Mouse (Mus musculus) ES-E14 (cell line): ENCODE measurements around the gene Tmprss12. TPM values are rescaled to one million over a fixed set of nuclear protein-coding genes. Genes with fewer than 3 reads are reported as not detected.

Experiments used
- DNase-seq: peaks from one replicate; pipeline ENCODE4 v3.0.0-alpha.2; 2013; ENCODE audit warnings: low read depth, low spot score
- H3K27ac ChIP-seq: 2 replicates; pipeline ENCODE4 v1.5.1; 2012; ENCODE audit warnings: low read depth, mild to moderate bottlenecking, low read length, moderate library complexity, mixed read lengths; ENCODE audit not compliant: poor library complexity, insufficient read depth, severe bottlenecking
- H3K36me3 ChIP-seq: 2 replicates; pipeline ENCODE4 v1.6.1; 2012; ENCODE audit warnings: mild to moderate bottlenecking, low read length, moderate library complexity, mixed read lengths; ENCODE audit not compliant: control insufficient read depth, poor library complexity, insufficient read depth, severe bottlenecking
- H3K4me1 ChIP-seq, 2 experiments: fragments of 150-350 bp in 1 of 2; sonication (generic) in 1 of 2; 2 replicates each; pipeline ENCODE4 v1.6.1; 2012; ENCODE audit warnings: low read length in 2 of 2, mild to moderate bottlenecking in 1 of 2, mixed read lengths in 1 of 2; ENCODE audit not compliant: control insufficient read depth in 2 of 2, insufficient read depth in 2 of 2, poor library complexity in 1 of 2
- H3K4me3 ChIP-seq, 2 experiments: fragments of 150-350 bp in 1 of 2; sonication (generic) in 1 of 2; 2 replicates each; pipeline ENCODE4 v1.5.1; 2012; ENCODE audit warnings: low read length in 2 of 2, low read depth in 1 of 2, mild to moderate bottlenecking in 1 of 2, mixed read lengths in 1 of 2; ENCODE audit not compliant: insufficient read depth in 1 of 2, poor library complexity in 1 of 2, severe bottlenecking in 1 of 2
- H3K9ac ChIP-seq: 2 replicates; pipeline ENCODE4 v1.6.1; 2012; ENCODE audit warnings: low read depth, mild to moderate bottlenecking, low read length, mixed read lengths; ENCODE audit not compliant: poor library complexity, insufficient read depth, severe bottlenecking
- H3K9me3 ChIP-seq: fragments of 150-350 bp; sonication (generic); 2 replicates; pipeline ENCODE4 v1.6.1; 2012; ENCODE audit warnings: low read depth, mild to moderate bottlenecking, low read length; ENCODE audit not compliant: control insufficient read depth, insufficient read depth
- CHD2 ChIP-seq: IDR thresholded peaks from 2 replicates; pipeline ENCODE4 v1.6.1; 2014; ENCODE audit warnings: mild to moderate bottlenecking, low read depth, low read length, inconsistent platforms
- HCFC1 ChIP-seq: IDR thresholded peaks from 2 replicates; pipeline ENCODE4 v1.6.1; 2012; ENCODE audit warnings: low read length, inconsistent platforms, borderline replicate concordance; ENCODE audit not compliant: insufficient read depth
- MAFK ChIP-seq: IDR thresholded peaks from 2 replicates; pipeline ENCODE4 v1.6.1; 2014; ENCODE audit warnings: mild to moderate bottlenecking, low read depth, low read length, inconsistent platforms; ENCODE audit not compliant: insufficient read depth
- ZC3H11A ChIP-seq: IDR thresholded peaks from 2 replicates; pipeline ENCODE4 v1.6.1; 2012; ENCODE audit warnings: low read depth, mild to moderate bottlenecking, inconsistent platforms, low read length, borderline replicate concordance
- ZNF384 ChIP-seq: IDR thresholded peaks from 2 replicates; pipeline ENCODE4 v1.6.1; 2012; ENCODE audit warnings: low read depth, low read length, inconsistent platforms
- in situ Hi-C, 2 experiments: fragments of 600-800 bp; cut with MboI; formaldehyde crosslinking; loops; one replicate each; pipeline ENCODE4 v1.15.1; 2025; ENCODE audit warnings: low sequenced_read_pairs in 2 of 2, inconsistent platforms in 1 of 2; ENCODE audit not compliant: unreplicated experiment in 2 of 2
- total RNA-seq: library from RNA; depleted of rRNA; stranded (reverse); fragments of 300-350 nt; gene quantifications from 2 replicates; pipeline ENCODE4 v1.2.3, GENCODE M21; 2012

Tmprss12 gene
- total RNA-seq, 1 experiment = 1.6 TPM

DNA sequence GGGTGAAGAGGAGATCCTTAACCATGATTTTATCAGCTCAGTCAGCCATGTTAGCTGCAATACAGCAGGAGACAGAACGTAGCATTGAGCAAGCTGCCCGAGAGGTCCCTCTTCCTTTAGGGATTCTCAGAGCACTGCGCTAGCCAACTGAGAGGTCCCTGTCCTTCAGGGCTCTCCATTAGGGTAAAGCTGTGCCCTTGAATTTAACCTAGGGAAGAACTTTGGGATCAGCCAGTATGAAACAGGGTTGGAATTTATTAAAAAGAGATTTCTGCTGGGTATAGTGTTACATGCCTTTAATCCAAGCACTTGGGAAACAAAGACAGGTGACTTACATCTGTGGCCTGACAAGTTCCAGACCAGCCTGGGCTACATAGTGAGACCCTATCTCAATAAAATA lies 3.1 kb upstream of the Tmprss12 start:
- Histone ChIP-seq H3K9ac (peak overlapping the region; percentile 30; the same call in 1 of the 2 replicates), H3K4me1 (peaks cover 10% of the 10 kb centered on the region in 2 experiments), H3K4me3 (no peak overlapping the region), H3K27ac (peak overlapping the region; percentile 82; the same call in 1 of the 2 replicates), H3K36me3 (peaks cover 4% of the 10 kb centered on the region; the same call in 1 of the 2 replicates), H3K9me3 (no peaks in the 10 kb centered on the region)
- no peak for DNase-seq
- in situ Hi-C loops = no loop called here
- TF ChIP-seq CHD2 = no peak
- no peak for TF ChIP-seq ZNF384
- TF ChIP-seq MAFK = no peak
- TF ChIP-seq HCFC1 = no peak

DNA sequence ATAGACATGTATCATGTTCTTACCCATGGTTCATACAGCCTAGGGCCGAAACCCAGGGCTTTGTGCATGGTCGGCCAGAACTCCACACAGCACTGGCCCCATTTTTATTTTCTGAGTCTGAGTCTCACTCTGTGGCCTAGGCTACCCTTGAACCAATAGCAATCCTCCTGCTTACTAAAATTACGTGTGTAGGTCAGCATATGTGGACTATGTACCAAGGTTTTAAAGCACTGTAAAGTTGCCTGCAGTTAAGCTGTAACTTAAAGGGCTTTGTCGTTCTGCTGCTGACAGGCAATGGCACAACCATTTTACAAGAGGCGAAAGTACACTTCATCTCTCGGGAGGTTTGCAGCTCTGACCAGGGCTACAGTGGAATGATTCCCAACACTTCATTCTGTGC lies 8.3 kb downstream of the Tmprss12 start:
- H3K4me1 ChIP-seq = peaks cover 6 to 18% of the 10 kb centered on the region in 2 experiments; a peak in 3 of 4 replicates
- no peak overlapping the region for H3K27ac ChIP-seq
- in situ Hi-C loops = no loop called here
- no peak overlapping the region for H3K4me3 ChIP-seq
- TF ChIP-seq CHD2 (no peak), HCFC1 (no peak), ZNF384 (no peak), MAFK (no peak), ZC3H11A (no peak)
- no peaks in the 10 kb centered on the region for H3K36me3 ChIP-seq
- DNase-seq = no peak
- no peaks in the 10 kb centered on the region for H3K9me3 ChIP-seq
- no peak overlapping the region for H3K9ac ChIP-seq

DNA sequence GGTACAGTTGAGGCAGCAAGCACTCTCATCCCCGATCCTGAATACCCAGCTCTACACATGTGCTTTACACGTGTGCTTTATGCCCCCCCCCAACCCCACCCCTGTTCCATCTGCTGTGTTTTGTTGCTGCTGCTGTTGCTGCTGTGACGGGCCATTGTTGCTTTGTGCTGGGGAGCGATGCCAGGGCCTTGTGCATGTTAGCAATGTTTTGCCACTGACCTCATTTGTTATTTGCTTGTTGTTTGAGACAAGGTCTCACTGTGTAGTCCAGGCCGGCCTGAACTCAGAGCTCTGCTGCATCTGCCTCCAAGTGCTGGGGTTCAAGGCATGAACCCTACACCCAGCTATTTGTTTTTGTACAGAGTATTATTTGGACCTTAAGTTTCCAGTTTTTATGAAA lies 10.2 kb downstream of the Tmprss12 start:
- no peak for TF ChIP-seq ZNF384
- TF ChIP-seq ZC3H11A = no peak
- no peak for TF ChIP-seq HCFC1
- no peak for TF ChIP-seq MAFK
- TF ChIP-seq CHD2 = no peak
- no peak overlapping the region for H3K9ac ChIP-seq
- in situ Hi-C loops = no loop called here

DNA sequence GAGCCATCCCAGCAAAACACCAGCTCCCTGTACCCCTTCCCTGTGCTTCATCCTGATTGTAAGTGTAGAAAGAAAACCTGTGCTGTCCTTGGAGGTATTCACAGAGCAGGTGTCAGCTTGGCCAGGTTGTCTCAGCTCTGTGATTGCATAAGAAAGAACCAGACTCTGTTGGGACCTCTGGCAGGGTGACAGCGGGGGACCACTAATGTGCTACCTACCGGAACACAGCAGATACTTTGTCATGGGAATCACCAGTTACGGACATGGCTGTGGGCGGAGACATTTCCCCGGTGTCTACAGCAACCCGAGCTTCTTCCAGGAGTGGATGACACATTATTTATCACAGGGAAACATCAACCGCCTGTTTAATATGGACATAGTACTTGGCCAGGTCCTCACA lies 11.7 kb downstream of the Tmprss12 start:
- DNase-seq = no peak
- peaks cover 4 to 14% of the 10 kb centered on the region in 2 experiments; a peak in 3 of 4 replicates for H3K4me1 ChIP-seq
- TF ChIP-seq CHD2 (no peak), ZC3H11A (no peak), ZNF384 (no peak), MAFK (no peak), HCFC1 (no peak)
- H3K4me3 ChIP-seq = no peak overlapping the region
- H3K9me3 ChIP-seq = no peaks in the 10 kb centered on the region
- no peak overlapping the region for H3K27ac ChIP-seq
- in situ Hi-C loops = no loop called here
- H3K36me3 ChIP-seq = no peaks in the 10 kb centered on the region
- H3K9ac ChIP-seq = no peak overlapping the region

More for the DNA sequence above, 10.2 kb downstream of the Tmprss12 start:
- peaks cover 4 to 16% of the 10 kb centered on the region in 2 experiments; a peak in 3 of 4 replicates for H3K4me1 ChIP-seq
- no peak for DNase-seq
- H3K9me3 ChIP-seq = no peaks in the 10 kb centered on the region
- H3K27ac ChIP-seq = no peak overlapping the region
- no peak overlapping the region for H3K4me3 ChIP-seq
- H3K36me3 ChIP-seq = no peaks in the 10 kb centered on the region

DNA sequence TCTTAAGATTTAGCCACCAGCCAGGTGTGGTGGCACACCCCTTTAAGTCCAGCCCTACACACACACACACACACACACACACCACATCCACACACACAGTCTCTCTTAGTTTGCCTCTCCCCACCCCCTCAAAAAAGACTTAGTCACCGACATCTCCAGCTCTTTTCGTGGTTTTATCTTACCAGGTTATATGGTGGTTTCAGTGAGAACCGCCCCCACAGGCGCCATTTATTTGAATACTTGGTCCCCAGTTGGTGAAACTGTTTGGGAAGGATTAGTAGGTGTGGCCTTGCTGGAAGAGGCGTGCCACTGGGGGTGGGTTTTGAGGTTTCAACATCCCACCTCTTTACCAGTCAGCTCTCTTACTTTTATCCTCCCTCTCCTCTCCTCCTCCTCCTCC lies 17.2 kb downstream of the Tmprss12 start:
- Histone ChIP-seq H3K9me3 (no peaks in the 10 kb centered on the region), H3K9ac (no peak overlapping the region), H3K27ac (no peak overlapping the region), H3K36me3 (no peaks in the 10 kb centered on the region), H3K4me3 (no peak overlapping the region), H3K4me1 (peaks cover 5 to 15% of the 10 kb centered on the region in 2 experiments; a peak in 3 of 4 replicates)
- no peak for TF ChIP-seq ZNF384
- no peak for TF ChIP-seq MAFK
- TF ChIP-seq CHD2 = no peak
- TF ChIP-seq ZC3H11A = no peak
- TF ChIP-seq HCFC1 = no peak
- no peak for DNase-seq
- in situ Hi-C loops = no loop called here
